Mouse (Mus musculus) embryonic facial prominence, embryonic 15.5 days (tissue): ENCODE measurements around the gene Prss36. TPM values are rescaled to one million over a fixed set of nuclear protein-coding genes. Genes with fewer than 3 reads are reported as not detected.
A peak's percentile ranks its signal among the peaks of the same experiment; 100 is the strongest.

Source experiments
- ATAC-seq: fragments of 200-750 bp; cut with Nextera tagmentation; 2 replicates; pipeline ENCODE4 v1.8.0; 2017; ENCODE audit warnings: low read depth, moderate TSS enrichment; ENCODE audit not compliant: insufficient number of reproducible peaks, low FRiP score, low TSS enrichment
- H3K27ac ChIP-seq: fragments of 300-500 bp; sonication (generic); replicated peaks from 2 replicates; pipeline ENCODE4 v1.5.1; 2015; ENCODE audit warnings: mild to moderate bottlenecking, inconsistent platforms
- H3K27me3 ChIP-seq: fragments of 300-500 bp; sonication (generic); 2 replicates; pipeline ENCODE4 v1.6.1; 2015; ENCODE audit warnings: inconsistent platforms
- H3K36me3 ChIP-seq: fragments of 300-500 bp; sonication (generic); 2 replicates; pipeline ENCODE4 v1.6.1; 2015; ENCODE audit warnings: mild to moderate bottlenecking, inconsistent platforms
- H3K4me1 ChIP-seq: fragments of 300-500 bp; sonication (generic); 2 replicates; pipeline ENCODE4 v1.6.1; 2015; ENCODE audit warnings: inconsistent platforms
- H3K4me2 ChIP-seq: fragments of 300-500 bp; sonication (generic); replicated peaks from 2 replicates; pipeline ENCODE4 v1.6.1; 2015; ENCODE audit warnings: mild to moderate bottlenecking, inconsistent platforms
- H3K4me3 ChIP-seq: fragments of 300-500 bp; sonication (generic); replicated peaks from 2 replicates; pipeline ENCODE4 v1.5.1; 2015; ENCODE audit warnings: mild to moderate bottlenecking, inconsistent platforms
- H3K9ac ChIP-seq: fragments of 300-500 bp; sonication (generic); 2 replicates; pipeline ENCODE4 v1.6.1; 2015; ENCODE audit warnings: inconsistent platforms
- H3K9me3 ChIP-seq: fragments of 300-500 bp; sonication (generic); replicated peaks from 2 replicates; pipeline ENCODE4 v1.6.1; 2016; ENCODE audit warnings: inconsistent platforms
- WGBS: fragments of 180-500 bp; shearing (Covaris S2); methylation state at CpG from one replicate; pipeline ENCODE4 v1.1.7; 2015; 5-methylcytosine and 5-hydroxymethylcytosine counted together
- polyA plus RNA-seq: library from polyadenylated mRNA; unstranded; fragments of >200 nt; fragmentation: Nextera tagmentation; extraction: Ambion mirVana; gene quantifications from 2 replicates; pipeline ENCODE4 v1.2.1, GENCODE M21; 2015

The Prss36 gene
- 12.1 and 12.2 TPM in 2 replicates for polyA plus RNA-seq

DNA sequence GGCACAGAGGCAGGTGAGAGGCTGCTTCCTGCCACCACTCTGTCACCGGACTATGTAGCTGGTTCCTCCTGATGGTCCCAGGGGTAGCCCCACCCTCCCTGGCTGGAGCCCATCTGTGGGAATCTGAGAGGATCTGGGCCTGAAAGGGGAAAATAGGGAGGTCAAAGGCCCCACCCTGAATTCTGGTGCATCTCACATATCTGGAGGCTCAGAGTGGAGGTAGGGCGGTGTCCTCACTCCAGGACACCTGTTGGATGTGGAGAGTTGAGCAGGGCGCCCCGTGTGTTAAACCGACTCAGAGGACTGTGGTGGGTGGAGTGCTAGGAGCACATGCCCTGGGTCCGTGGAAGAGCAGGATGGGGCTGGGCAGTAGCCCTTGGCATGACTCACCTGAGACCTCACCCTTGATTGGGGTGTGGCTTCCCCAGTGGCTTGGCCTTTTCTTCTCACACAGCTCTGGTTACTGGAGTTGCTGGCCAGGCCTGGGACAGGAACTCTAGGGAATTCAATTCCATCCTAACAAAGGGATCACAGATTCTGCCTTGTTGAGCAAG lies at the start of gene Prss36:
Prss36 (minus strand) TSS at position 256 of the 554 bp plus-strand sequence.
- no peak within 1 kb of the TSS for H3K4me3 ChIP-seq
- no peaks in the 10 kb centered on the region for H3K9me3 ChIP-seq
- H3K27me3 ChIP-seq, result peaks cover 29% of the 10 kb centered on the region
- H3K4me2 ChIP-seq, result no peak within 1 kb of the TSS
- ATAC-seq, result no peak; the same call in 1 of the 2 replicates
- no peaks in the 10 kb centered on the region for H3K4me1 ChIP-seq
- 74% methylated on average over 6 of the region's 6 CpGs for WGBS
- H3K27ac ChIP-seq, result no peak within 1 kb of the TSS
- no peak within 1 kb of the TSS for H3K9ac ChIP-seq
- no peaks in the 10 kb centered on the region for H3K36me3 ChIP-seq

DNA sequence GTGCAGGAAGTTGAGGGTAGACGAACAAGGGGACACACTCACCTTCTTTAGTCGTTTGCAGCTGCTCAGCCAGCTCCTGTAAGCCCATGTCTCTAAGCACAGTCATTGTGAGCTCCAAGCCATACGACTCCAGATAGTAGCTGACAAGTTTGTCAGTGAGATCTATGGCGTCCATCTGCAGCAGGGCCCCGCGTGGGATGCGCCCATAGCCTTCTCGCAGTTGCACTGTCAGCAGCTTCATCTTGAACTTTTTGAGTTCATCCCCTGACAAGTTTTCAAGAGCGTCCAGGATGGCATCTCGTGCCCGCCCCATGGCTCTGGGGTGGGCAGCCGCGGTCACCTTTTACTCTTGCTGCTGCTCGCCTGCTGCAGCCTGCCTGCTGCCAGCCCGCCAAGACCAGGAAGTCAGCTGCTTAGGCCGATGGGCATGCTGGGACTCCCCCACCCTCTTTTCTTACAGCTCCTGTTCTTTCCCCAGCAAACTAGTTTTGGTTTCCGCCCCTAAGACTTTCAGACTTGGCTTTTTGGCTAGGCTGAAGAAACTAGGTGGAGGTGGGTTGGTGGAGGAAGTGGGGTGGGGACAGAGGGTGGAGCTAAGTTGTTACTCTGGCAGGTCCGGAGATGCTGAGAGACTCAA lies 46.9 kb upstream of the Prss36 start, which contains the start of gene Pycard:
Pycard (minus strand) TSS at position 527 of the 637 bp plus-strand sequence.
- WGBS, result 11% methylated on average over 18 of the region's 18 CpGs
- H3K27ac ChIP-seq, result peak within 1 kb of the TSS; percentile 52
- ATAC-seq, result peak; percentile 59; the same call in 1 of the 2 replicates

DNA sequence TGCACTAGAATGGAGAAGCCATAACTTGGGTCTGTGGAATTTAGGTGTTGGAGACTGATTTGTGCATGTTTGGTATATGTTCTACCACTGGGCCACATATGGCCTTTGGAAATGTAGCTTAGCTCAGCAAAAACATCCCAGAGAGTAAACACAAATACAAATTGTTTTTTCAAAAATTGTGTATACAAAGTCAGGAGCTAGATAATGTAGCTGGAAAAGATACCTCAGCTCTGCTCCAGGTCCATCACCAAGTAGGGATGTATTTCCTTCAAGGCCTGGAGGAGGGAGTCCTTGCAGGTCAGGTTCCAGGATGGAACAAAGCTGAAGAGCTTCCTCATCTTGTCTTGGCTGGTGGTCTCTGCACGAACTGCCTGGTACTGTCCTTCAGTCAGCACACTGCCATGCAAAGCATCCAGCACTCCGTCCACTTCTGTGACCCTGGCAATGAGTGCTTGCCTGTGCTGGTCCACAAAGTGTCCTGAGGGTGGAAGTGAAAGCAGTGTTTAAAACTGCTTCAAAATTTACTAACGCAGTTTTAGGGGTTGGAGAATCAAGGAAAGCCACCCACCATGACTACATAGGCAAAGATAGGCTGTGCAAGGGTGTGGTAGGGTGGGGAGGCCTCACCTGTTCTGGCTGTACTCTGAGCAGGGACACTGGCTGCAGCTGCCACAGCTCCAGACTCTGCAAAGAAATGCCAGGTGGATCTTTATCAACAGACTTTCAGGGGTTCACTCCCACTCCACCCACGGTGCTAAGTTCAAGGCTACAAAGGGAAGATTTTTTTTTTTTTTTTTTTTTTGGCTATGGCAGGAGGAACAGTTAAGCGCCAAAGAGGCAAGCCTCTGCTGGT lies 46.2 kb upstream of the Prss36 start:
- H3K36me3 ChIP-seq, result peaks cover 27% of the 10 kb centered on the region; the same call in 1 of the 2 replicates
- peak overlapping the region; percentile 53 for H3K4me2 ChIP-seq
- H3K27me3 ChIP-seq, result no peaks in the 10 kb centered on the region
- H3K27ac ChIP-seq, result peak overlapping the region; percentile 52
- ATAC-seq, result 0 out of 2 replicates have a peak, but pooled peaks have one; percentile 16
- no peaks in the 10 kb centered on the region for H3K9me3 ChIP-seq
- 42% methylated on average over 5 of the region's 5 CpGs for WGBS
- H3K9ac ChIP-seq, result peak overlapping the region; percentile 18; the same call in 1 of the 2 replicates
- peaks cover 13% of the 10 kb centered on the region for H3K4me1 ChIP-seq
- peak overlapping the region; percentile 40 for H3K4me3 ChIP-seq

More for the DNA sequence above, 46.9 kb upstream of the Prss36 start, which contains the start of gene Pycard:
- peaks cover 21% of the 10 kb centered on the region; the same call in 1 of the 2 replicates for H3K36me3 ChIP-seq
- H3K4me1 ChIP-seq, result peaks cover 13% of the 10 kb centered on the region
- H3K4me3 ChIP-seq, result peak within 1 kb of the TSS; percentile 40
- H3K9ac ChIP-seq, result peak within 1 kb of the TSS; percentile 18; the same call in 1 of the 2 replicates
- no peaks in the 10 kb centered on the region for H3K27me3 ChIP-seq
- peak within 1 kb of the TSS; percentile 53 for H3K4me2 ChIP-seq
- H3K9me3 ChIP-seq, result no peaks in the 10 kb centered on the region

DNA sequence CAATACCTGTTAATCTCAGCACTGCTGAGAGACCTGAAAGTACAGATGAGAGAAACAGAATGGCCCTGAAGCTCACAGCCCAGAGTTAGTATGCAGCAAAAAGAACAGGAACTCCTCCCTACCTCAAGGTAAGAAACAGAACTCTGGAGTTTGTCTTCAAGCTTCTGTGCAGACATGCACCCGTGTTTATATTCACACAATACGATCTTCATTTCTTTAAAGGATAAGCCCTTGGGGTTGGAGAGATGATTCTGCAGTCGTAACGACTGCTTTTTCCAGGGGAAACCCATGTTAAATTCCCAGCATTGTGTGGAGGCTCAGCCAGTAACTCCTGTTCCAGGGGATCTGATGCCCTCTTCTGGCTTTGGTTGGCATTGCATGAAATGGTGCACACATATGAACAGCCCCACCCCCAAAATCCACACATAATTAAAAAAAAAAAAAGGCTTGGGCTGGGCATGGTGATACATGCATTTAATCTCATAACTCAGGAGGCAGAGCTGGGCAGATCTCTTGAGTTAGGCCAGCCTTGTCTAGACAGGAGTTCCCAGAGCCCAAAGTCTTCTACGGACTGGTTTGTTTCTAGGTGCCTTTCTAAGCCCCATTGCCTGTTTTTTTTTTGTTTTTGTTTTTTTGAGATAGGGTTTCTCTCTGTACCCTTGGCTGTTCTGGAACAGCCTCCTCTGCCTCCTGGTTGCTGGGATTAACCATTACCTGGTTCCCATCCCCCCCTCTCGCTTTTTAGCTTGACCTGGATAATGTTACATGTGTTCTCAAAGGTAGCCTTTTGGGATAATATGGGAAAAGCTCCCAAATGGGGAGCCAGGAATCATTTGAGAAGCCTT lies 45.3 kb upstream of the Prss36 start:
- ATAC-seq, result peak; percentile 35; the same call in 1 of the 2 replicates
- Histone ChIP-seq H3K27me3 (no peaks in the 10 kb centered on the region), H3K9ac (no peak overlapping the region), H3K27ac (no peak overlapping the region), H3K4me2 (0 out of 2 replicates have a peak overlapping the region, but pooled peaks have one; percentile 53), H3K36me3 (peaks cover 35% of the 10 kb centered on the region; the same call in 1 of the 2 replicates), H3K4me3 (no peak overlapping the region), H3K9me3 (no peaks in the 10 kb centered on the region), H3K4me1 (peaks cover 13% of the 10 kb centered on the region)
- 43% methylated on average over 6 of the region's 6 CpGs for WGBS

DNA sequence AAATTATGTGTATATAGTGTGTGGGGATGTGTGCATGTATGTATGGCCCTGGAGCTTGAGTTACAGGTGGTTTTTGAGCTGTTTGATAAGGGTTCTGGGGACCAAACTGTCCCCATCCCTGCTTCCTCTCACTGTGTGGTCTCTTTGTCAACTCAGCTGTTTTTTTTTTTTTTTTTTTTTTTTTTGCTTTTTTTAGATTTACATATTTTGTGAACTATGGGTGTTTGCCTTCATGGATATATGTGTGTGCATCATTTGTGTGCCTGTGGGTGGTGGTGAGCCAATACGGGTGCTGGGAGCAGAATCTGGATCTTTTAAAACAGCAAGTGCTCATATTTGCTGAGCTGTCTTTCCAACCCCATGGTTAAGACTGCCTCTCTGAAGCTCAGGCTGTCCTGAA lies 42.4 kb upstream of the Prss36 start:
- H3K4me3 ChIP-seq, result no peak overlapping the region
- H3K36me3 ChIP-seq, result peaks cover 58% of the 10 kb centered on the region
- H3K27me3 ChIP-seq, result no peaks in the 10 kb centered on the region
- no peaks in the 10 kb centered on the region for H3K9me3 ChIP-seq
- H3K9ac ChIP-seq, result no peak overlapping the region
- no peak overlapping the region for H3K4me2 ChIP-seq
- H3K27ac ChIP-seq, result no peak overlapping the region
- no peak for ATAC-seq
- 90% methylated on average over 1 of the region's 1 CpGs for WGBS
- H3K4me1 ChIP-seq, result peaks cover 13% of the 10 kb centered on the region

DNA sequence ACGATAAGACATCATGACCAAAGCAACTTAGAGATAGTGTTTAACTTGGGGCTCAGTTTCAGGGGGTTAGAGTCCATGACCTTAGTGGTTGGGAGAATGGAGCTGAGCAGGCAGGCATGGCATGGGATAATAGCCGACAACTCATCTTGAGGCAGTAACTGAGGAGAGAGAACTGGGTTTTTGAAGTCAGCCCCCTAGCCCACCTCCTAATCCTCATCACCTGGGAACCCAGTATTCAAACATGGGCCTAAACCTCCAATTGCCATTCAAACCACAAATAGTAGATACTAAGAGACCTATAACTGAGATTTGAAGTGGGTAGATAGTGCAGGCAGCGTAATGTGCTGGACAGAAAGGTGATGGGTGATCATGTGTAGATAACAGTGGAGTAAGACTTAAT lies 34.1 kb upstream of the Prss36 start:
- no peak overlapping the region for H3K9ac ChIP-seq
- peaks cover 84% of the 10 kb centered on the region for H3K36me3 ChIP-seq
- no peak overlapping the region for H3K4me2 ChIP-seq
- ATAC-seq, result no peak
- WGBS, result 88% methylated on average over 3 of the region's 3 CpGs
- H3K9me3 ChIP-seq, result no peaks in the 10 kb centered on the region
- no peaks in the 10 kb centered on the region for H3K27me3 ChIP-seq
- no peaks in the 10 kb centered on the region for H3K4me1 ChIP-seq
- H3K27ac ChIP-seq, result no peak overlapping the region
- no peak overlapping the region for H3K4me3 ChIP-seq

DNA sequence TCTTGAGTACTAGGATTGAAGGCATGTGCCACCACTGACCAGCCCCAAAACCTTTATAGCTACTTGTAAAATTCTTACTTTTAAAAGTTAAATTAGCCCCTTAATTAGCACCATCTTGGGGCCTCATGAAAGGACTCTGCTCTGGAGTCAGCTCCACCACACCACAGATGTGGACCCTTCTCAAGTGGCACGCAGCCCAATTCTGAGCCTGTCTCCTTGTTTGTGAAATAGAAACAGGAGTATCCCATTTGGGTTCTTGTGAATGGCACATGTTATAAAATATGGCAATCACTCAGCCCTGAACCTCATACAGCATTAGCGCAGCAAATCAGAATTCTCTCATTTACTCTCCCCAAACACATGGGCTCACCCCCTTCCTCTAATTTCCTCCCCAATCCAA lies 32.3 kb upstream of the Prss36 start:
- Histone ChIP-seq H3K4me1 (no peaks in the 10 kb centered on the region), H3K4me3 (no peak overlapping the region), H3K4me2 (no peak overlapping the region), H3K27ac (no peak overlapping the region), H3K36me3 (peaks cover 87% of the 10 kb centered on the region), H3K27me3 (no peaks in the 10 kb centered on the region), H3K9me3 (no peaks in the 10 kb centered on the region), H3K9ac (no peak overlapping the region)
- 89% methylated on average over 2 of the region's 2 CpGs for WGBS
- no peak for ATAC-seq

DNA sequence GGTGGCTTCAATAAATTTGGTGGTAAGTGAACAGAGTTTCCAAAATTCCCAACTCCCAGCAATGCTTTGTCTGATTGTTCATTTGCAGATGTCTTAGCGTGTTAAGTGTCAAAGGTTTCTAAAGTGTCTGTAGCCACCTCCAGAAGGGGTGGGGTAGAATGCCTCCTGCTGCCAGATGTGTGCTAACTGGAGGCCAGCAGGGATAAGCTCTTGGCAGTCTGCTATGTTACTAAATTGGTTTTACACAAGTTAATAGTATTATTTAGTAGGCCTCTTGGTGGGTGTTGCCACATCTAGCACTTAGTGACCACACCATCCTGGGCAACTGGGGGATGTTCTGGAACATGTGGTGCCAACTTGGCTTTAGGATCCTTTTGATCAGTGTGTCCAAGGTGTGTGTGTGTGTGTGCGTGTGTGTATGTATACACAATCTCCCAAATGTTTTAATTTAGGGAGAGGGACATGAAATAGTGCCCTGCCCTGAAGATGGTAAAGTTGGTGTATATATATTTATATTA lies 27.9 kb upstream of the Prss36 start:
- no peak for ATAC-seq
- 74% methylated on average over 2 of the region's 2 CpGs for WGBS
- H3K27me3 ChIP-seq, result no peaks in the 10 kb centered on the region
- H3K36me3 ChIP-seq, result peaks cover 82% of the 10 kb centered on the region
- H3K9ac ChIP-seq, result no peak overlapping the region
- no peak overlapping the region for H3K4me2 ChIP-seq
- no peak overlapping the region for H3K27ac ChIP-seq
- H3K4me1 ChIP-seq, result peaks cover 7% of the 10 kb centered on the region; the same call in 1 of the 2 replicates
- no peak overlapping the region for H3K4me3 ChIP-seq
- H3K9me3 ChIP-seq, result no peaks in the 10 kb centered on the region

DNA sequence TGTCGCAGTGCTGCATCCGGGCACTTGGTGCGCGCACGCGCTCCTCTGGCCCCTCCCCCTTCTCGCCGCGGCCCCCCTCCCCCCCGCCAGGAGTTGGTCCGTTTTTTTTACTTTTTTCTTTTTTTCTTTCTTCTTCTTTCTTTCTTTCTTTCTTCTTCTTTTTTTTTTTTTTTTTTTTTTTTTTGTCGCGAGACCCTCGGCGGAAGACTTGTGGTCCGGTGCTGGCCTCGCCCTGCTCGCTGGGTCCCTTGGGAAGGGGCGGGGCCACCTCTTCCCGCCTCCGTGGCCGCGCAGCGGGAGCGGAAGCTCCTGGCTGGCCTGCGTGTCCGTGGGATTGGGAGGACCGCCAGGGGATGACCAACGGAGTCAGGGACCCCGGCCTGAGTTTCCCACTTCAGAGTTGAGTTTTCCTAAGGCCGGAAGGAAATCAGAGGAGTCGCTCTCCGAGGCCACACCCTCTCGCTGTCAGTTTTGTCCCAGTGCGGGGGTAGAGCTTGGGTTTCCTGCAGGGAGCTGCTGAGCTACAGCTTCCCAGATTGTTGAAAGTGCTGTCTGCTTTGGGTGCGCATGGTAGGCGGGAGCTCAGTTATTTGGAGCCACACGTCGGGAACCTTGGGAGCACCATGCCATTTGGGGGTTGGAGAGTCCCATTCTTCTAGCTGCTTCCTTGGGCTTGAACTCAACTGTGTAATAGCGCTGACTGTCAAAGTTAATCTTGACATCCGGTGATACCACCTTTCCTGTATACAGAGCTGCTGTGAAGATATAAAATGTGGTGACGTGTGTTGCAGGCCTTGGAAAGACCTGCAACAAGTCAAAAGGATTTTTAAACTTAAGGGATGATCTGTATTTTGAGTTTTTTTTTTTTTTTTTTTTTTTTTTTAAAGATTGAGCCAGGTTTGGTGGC lies 21.6 kb upstream of the Prss36 start:
- H3K27me3 ChIP-seq, result no peaks in the 10 kb centered on the region
- peak overlapping the region; percentile 75 for H3K4me2 ChIP-seq
- peak overlapping the region; percentile 94 for H3K4me3 ChIP-seq
- ATAC-seq, result peak; percentile 30; the same call in 1 of the 2 replicates
- peaks cover 21% of the 10 kb centered on the region for H3K4me1 ChIP-seq
- H3K36me3 ChIP-seq, result peaks cover 34% of the 10 kb centered on the region
- peak overlapping the region; percentile 97 for H3K27ac ChIP-seq
- H3K9me3 ChIP-seq, result no peaks in the 10 kb centered on the region
- WGBS, result under 1% methylated on average over 41 of the region's 42 CpGs
- H3K9ac ChIP-seq, result peak overlapping the region; percentile 94
